Mouse (Mus musculus) neural tube, embryonic 15.5 days (tissue): Measurements from ENCODE around the gene Nek7. TPM values are rescaled to one million over a fixed set of nuclear protein-coding genes. Genes with fewer than 3 reads are reported as not detected.

Experiments
- ATAC-seq: fragments of 200-750 bp; cut with Nextera tagmentation; 2 replicates; pipeline ENCODE4 v1.8.0; 2017; ENCODE audit warnings: mild to moderate bottlenecking, moderate TSS enrichment, moderate library complexity; ENCODE audit not compliant: low FRiP score
- H3K27ac ChIP-seq: fragments of 300-500 bp; sonication (generic); replicated peaks from 2 replicates; pipeline ENCODE4 v1.5.1; 2015; ENCODE audit warnings: mild to moderate bottlenecking, inconsistent platforms
- H3K27me3 ChIP-seq: fragments of 300-500 bp; sonication (generic); replicated peaks from 2 replicates; pipeline ENCODE4 v1.6.1; 2015; ENCODE audit warnings: inconsistent platforms
- H3K36me3 ChIP-seq: fragments of 300-500 bp; sonication (generic); 2 replicates; pipeline ENCODE4 v1.6.1; 2015; ENCODE audit warnings: inconsistent platforms
- H3K4me1 ChIP-seq: fragments of 300-500 bp; sonication (generic); 2 replicates; pipeline ENCODE4 v1.6.1; 2015; ENCODE audit warnings: inconsistent platforms
- H3K4me2 ChIP-seq: fragments of 300-500 bp; sonication (generic); 2 replicates; pipeline ENCODE4 v1.6.1; 2015; ENCODE audit warnings: inconsistent platforms, mild to moderate bottlenecking, moderate library complexity
- H3K4me3 ChIP-seq: fragments of 300-500 bp; sonication (generic); replicated peaks from 2 replicates; pipeline ENCODE4 v1.5.1; 2015; ENCODE audit warnings: mild to moderate bottlenecking, inconsistent platforms
- H3K9ac ChIP-seq: fragments of 300-500 bp; sonication (generic); replicated peaks from 2 replicates; pipeline ENCODE4 v1.6.1; 2015; ENCODE audit warnings: mild to moderate bottlenecking, inconsistent platforms
- H3K9me3 ChIP-seq: fragments of 300-500 bp; sonication (generic); replicated peaks from 2 replicates; pipeline ENCODE4 v1.6.1; 2016; ENCODE audit warnings: inconsistent platforms
- WGBS: fragments of 180-500 bp; shearing (Covaris S2); methylation state at CpG from one replicate; pipeline ENCODE4 v1.1.7; 2015; ENCODE audit warnings: mixed read lengths; 5-methylcytosine and 5-hydroxymethylcytosine counted together
- polyA plus RNA-seq: library from polyadenylated mRNA; unstranded; fragments of >200 nt; fragmentation: Nextera tagmentation; extraction: Ambion mirVana; gene quantifications from 2 replicates; pipeline ENCODE4 v1.2.1, GENCODE M21; 2015

The Nek7 gene
- polyA plus RNA-seq, 1 experiment from 2014 or later = 10.8 TPM

- H3K4me3 ChIP-seq = no peak overlapping the region
- no peaks in the 10 kb centered on the region for H3K9me3 ChIP-seq
- H3K9ac ChIP-seq = no peak overlapping the region
- no peaks in the 10 kb centered on the region for H3K27me3 ChIP-seq
- no peak for ATAC-seq
- no peak overlapping the region for H3K27ac ChIP-seq
- WGBS = 97% methylated on average over 2 of the region's 2 CpGs
- H3K4me2 ChIP-seq = no peak overlapping the region
- H3K4me1 ChIP-seq = no peaks in the 10 kb centered on the region
- no peaks in the 10 kb centered on the region for H3K36me3 ChIP-seq
Measured at GRCm38 (mm10) chr1:138586891-138587290, 33.0 kb downstream of the Nek7 start.

- H3K4me2 ChIP-seq = no peak overlapping the region
- no peaks in the 10 kb centered on the region for H3K4me1 ChIP-seq
- 93% methylated on average over 2 of the region's 2 CpGs for WGBS
- H3K27me3 ChIP-seq = no peaks in the 10 kb centered on the region
- H3K27ac ChIP-seq = no peak overlapping the region
- H3K4me3 ChIP-seq = no peak overlapping the region
- ATAC-seq = no peak
- H3K9ac ChIP-seq = no peak overlapping the region
- no peaks in the 10 kb centered on the region for H3K9me3 ChIP-seq
- H3K36me3 ChIP-seq = no peaks in the 10 kb centered on the region
Measured at GRCm38 (mm10) chr1:138584423-138585013, 35.4 kb downstream of the Nek7 start.

DNA sequence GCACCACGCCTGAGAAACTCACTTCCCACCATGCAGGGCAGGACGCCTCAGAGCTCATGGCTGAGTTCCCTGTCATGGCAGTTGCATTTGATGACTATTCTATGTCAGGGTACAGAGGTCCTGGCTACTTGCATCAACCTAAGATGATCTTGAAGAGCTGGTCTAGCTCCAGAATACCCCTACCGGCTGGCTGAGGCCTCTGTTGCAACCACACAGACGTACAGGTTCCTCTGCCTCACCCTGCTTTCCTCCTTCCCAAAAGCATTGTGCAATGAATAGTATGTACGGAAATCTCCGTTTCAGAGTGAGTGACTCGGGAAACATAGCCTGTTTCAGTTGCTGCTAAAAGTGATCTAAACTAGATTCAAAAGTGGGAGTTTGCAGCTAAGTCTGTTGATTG, 37.7 kb downstream of the Nek7 start:
- Histone ChIP-seq H3K27ac (no peak overlapping the region), H3K4me3 (no peak overlapping the region), H3K4me1 (no peaks in the 10 kb centered on the region), H3K4me2 (no peak overlapping the region), H3K36me3 (no peaks in the 10 kb centered on the region), H3K27me3 (no peaks in the 10 kb centered on the region), H3K9me3 (no peaks in the 10 kb centered on the region), H3K9ac (no peak overlapping the region)
- 91% methylated on average over 7 of the region's 7 CpGs for WGBS
- no peak for ATAC-seq

DNA sequence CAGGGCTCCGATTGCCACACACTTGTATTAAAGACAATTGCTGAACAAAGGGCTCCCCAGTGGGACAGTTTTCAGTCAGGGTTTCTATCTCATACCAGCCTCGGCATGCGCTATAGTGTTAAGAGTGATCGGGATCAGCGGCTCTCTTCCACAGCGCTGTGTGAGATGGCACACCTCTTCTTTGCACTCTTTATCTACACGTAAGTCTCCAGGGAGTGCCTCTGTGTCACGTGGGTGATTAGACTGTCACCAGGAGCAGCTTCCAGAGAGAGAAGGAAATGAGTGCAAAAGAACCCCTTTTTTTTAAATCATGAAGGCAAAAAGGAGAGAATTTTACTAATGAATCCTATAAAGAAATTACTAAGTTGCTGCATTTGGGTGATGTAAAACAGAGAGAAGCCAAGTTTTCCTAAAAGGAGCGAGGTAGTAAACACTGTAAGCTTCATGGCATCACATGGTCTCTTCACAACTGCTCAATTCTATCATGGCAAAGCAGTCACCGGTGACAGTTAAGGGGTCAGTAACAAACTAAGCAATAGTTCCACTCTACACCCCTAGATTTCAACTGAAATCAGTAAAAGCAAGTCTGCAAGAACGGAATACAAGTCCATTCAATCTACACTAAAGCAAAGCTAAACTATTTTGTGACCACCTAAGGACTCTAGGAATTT, 40.0 kb downstream of the Nek7 start:
- Histone ChIP-seq H3K4me1 (no peaks in the 10 kb centered on the region), H3K4me2 (no peak overlapping the region)
- no peak for ATAC-seq

GRCm38 (mm10) chr1:138579207-138579606, 40.7 kb downstream of the Nek7 start:
- whole genome bisulfite sequencing = 91% methylated on average over 7 of the region's 7 CpGs
- no peak for ATAC-seq
- no peak overlapping the region for H3K4me3 ChIP-seq
- H3K4me2 ChIP-seq = no peak overlapping the region
- H3K27me3 ChIP-seq = no peaks in the 10 kb centered on the region
- H3K27ac ChIP-seq = no peak overlapping the region
- no peaks in the 10 kb centered on the region for H3K4me1 ChIP-seq
- no peaks in the 10 kb centered on the region for H3K36me3 ChIP-seq
- H3K9ac ChIP-seq = no peak overlapping the region
- no peaks in the 10 kb centered on the region for H3K9me3 ChIP-seq

More for the DNA sequence above, 40.0 kb downstream of the Nek7 start:
- Histone ChIP-seq H3K9me3 (no peaks in the 10 kb centered on the region), H3K4me3 (no peak overlapping the region), H3K27me3 (no peaks in the 10 kb centered on the region), H3K36me3 (no peaks in the 10 kb centered on the region), H3K27ac (no peak overlapping the region), H3K9ac (no peak overlapping the region)
- 72% methylated on average over 11 of the region's 11 CpGs for WGBS

GRCm38 (mm10) chr1:138576803-138577202, 43.1 kb downstream of the Nek7 start:
- H3K36me3 ChIP-seq = no peaks in the 10 kb centered on the region
- H3K9me3 ChIP-seq = no peaks in the 10 kb centered on the region
- no peak for ATAC-seq
- no peak overlapping the region for H3K9ac ChIP-seq
- WGBS = 65% methylated on average over 7 of the region's 7 CpGs
- no peak overlapping the region for H3K4me2 ChIP-seq
- H3K4me3 ChIP-seq = no peak overlapping the region
- no peak overlapping the region for H3K27ac ChIP-seq
- H3K27me3 ChIP-seq = no peaks in the 10 kb centered on the region
- peaks cover 4% of the 10 kb centered on the region for H3K4me1 ChIP-seq

DNA sequence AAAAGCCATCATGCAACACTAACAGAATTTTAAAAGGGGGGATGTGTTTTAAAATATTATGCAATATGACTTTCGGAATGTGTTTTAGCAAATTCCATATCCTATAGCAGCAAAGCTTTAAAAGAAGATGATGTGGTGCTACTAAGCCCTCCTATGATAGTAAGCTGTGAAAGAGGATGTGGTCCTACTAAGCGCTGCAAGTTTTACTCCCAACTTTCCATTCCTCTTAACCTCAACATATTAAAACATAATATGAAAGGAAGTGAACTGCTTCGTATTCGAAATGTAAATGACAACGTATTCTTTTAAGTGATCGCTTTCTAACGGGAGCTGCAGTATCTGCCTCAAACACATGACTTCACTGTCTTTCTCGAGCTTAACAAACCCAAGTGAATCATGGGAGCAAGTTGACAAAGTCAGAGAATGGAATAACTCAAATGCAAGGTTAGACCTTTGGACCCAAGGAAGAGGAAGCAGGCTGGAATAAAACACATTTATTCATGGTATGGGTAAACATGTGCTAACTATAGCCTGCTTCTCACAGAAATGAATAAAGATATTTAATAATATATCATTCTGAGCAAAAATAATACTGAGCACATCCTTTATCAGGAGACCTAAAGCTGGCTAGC, 43.8 kb downstream of the Nek7 start:
- WGBS = 92% methylated on average over 8 of the region's 8 CpGs
- H3K4me2 ChIP-seq = no peak overlapping the region

DNA sequence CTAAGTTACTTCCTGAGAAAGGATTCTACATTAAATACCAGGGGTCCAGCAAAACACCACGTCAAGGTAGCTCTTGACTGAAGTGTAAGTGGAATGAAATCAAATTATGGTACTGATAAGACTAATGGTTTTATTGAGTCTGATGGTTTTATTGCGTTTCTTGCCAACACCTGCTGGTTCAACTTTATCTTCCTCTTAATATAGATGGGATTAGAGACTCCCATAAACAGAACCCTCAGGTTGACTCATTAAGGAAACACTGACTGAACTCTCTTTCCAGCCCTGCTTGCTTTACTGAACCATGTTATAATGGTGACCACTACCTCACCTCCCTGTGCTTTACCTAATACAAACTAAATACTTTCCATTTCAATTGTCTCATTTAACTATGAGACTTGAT, 44.3 kb downstream of the Nek7 start:
- WGBS = 68% methylated on average over 2 of the region's 2 CpGs
- no peak overlapping the region for H3K4me3 ChIP-seq
- H3K4me2 ChIP-seq = no peak overlapping the region
- H3K9me3 ChIP-seq = no peaks in the 10 kb centered on the region
- no peak overlapping the region for H3K27ac ChIP-seq
- peaks cover 6% of the 10 kb centered on the region for H3K4me1 ChIP-seq
- H3K27me3 ChIP-seq = no peaks in the 10 kb centered on the region
- no peaks in the 10 kb centered on the region for H3K36me3 ChIP-seq
- ATAC-seq = no peak
- no peak overlapping the region for H3K9ac ChIP-seq

More for the DNA sequence above, 43.8 kb downstream of the Nek7 start:
- no peaks in the 10 kb centered on the region for H3K36me3 ChIP-seq
- no peak overlapping the region for H3K27ac ChIP-seq
- ATAC-seq = no peak
- no peak overlapping the region for H3K9ac ChIP-seq
- no peak overlapping the region for H3K4me3 ChIP-seq
- H3K9me3 ChIP-seq = no peaks in the 10 kb centered on the region
- H3K27me3 ChIP-seq = no peaks in the 10 kb centered on the region
- peaks cover 6% of the 10 kb centered on the region for H3K4me1 ChIP-seq

DNA sequence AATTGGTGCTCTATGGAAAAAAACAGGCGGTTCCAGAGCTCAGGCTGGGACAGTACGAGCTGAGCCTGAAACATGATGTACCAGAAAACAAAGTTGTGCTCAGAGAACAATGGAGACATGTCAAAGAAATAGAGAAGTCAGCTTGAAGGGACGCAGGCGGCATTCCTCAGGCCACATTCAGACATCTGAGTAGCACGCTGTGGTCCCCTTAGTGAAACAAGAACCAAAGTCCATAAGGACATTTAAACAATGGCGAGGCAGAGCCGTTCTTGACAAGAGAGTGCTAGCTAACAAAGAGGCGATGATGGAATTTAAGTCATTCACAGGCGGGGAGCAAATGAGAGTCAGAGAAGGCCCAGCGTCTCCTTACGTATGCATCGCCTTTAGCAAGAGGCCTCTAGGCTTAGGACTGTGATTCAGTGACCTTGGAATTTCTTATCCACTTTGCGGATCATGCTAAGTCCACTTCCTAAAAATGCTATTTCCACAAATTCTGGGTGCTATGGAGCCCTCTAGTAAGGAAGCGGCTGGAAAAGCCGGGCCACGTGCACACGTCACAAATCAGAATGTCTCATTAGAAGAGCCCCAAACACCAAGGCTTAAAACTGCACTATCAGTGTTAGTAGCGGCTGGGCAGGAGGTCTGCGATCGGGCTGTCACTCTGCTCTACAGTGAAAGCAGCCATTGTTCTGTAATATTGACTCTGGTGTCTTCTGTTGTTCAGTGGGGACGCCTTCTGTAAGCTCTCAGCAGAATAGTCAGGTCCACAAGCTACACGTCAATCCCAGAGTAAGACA, 48.2 kb downstream of the Nek7 start:
- WGBS = 28% methylated on average over 22 of the region's 22 CpGs
- no peak overlapping the region for H3K9ac ChIP-seq

GRCm38 (mm10) chr1:138571038-138571441, 48.9 kb downstream of the Nek7 start:
- no peak for ATAC-seq
- Histone ChIP-seq H3K36me3 (no peaks in the 10 kb centered on the region), H3K27me3 (no peaks in the 10 kb centered on the region), H3K9ac (no peak overlapping the region), H3K4me1 (peaks cover 6% of the 10 kb centered on the region), H3K9me3 (no peaks in the 10 kb centered on the region), H3K4me3 (no peak overlapping the region), H3K4me2 (no peak overlapping the region), H3K27ac (no peak overlapping the region)
- 81% methylated on average over 2 of the region's 2 CpGs for WGBS

More for the DNA sequence above, 48.2 kb downstream of the Nek7 start:
- Histone ChIP-seq H3K27ac (no peak overlapping the region), H3K4me1 (peaks cover 6% of the 10 kb centered on the region), H3K27me3 (no peaks in the 10 kb centered on the region), H3K4me3 (no peak overlapping the region), H3K4me2 (peak overlapping the region; percentile 15), H3K9me3 (no peaks in the 10 kb centered on the region), H3K36me3 (no peaks in the 10 kb centered on the region)
- ATAC-seq = peak; percentile 38; the same call in 1 of the 2 replicates

GRCm38 (mm10) chr1:138568434-138569232, 51.3 kb downstream of the Nek7 start:
- WGBS = 77% methylated on average over 6 of the region's 6 CpGs
- peaks cover 6% of the 10 kb centered on the region for H3K4me1 ChIP-seq
- H3K9ac ChIP-seq = no peak overlapping the region
- H3K27me3 ChIP-seq = no peaks in the 10 kb centered on the region
- H3K4me2 ChIP-seq = no peak overlapping the region
- H3K36me3 ChIP-seq = no peaks in the 10 kb centered on the region
- no peak overlapping the region for H3K27ac ChIP-seq
- H3K4me3 ChIP-seq = no peak overlapping the region
- H3K9me3 ChIP-seq = no peaks in the 10 kb centered on the region
- ATAC-seq = no peak
